Mouse (Mus musculus) c-Kit-positive CD71-positive TER-119-negative erythroid progenitor cells, embryonic 14.5 days (primary cell): ENCODE measurements around the gene Tfam.

Source experiments
- DNase-seq: peaks from one replicate; pipeline ENCODE4 v3.0.0-alpha.2; 2013; ENCODE audit warnings: low read depth

Tfam gene

DNA sequence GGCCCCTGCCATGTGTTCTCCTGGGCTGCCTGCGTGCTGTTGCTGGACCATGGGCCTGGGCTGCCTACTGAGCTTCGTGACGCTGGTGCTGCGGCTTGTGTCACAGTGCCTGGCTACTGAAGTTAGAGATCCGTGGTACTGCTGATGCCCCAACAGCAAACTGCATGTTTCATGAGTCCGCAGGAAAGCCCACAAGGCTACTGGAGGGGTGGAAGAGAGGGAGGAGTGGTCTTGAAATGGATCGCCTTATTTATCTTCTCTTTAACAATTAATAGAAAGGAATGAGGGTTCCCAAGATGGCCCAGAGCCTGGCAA lies at the start of gene Tfam:
Tfam (minus strand) TSS at position 41 of the 315 bp plus-strand sequence.
- DNase-seq, result no peak

- no peak for DNase-seq
These were observed 47.1 kb upstream of the Tfam start, which contains the start of gene Ube2d1 for GRCm38 (mm10) chr10:71285126-71285580. TSS of gene Ube2d1 (minus strand) at chr10:71285262.

- no peak for DNase-seq
These were observed 46.5 kb upstream of the Tfam start for GRCm38 (mm10) chr10:71284511-71285125.

DNA sequence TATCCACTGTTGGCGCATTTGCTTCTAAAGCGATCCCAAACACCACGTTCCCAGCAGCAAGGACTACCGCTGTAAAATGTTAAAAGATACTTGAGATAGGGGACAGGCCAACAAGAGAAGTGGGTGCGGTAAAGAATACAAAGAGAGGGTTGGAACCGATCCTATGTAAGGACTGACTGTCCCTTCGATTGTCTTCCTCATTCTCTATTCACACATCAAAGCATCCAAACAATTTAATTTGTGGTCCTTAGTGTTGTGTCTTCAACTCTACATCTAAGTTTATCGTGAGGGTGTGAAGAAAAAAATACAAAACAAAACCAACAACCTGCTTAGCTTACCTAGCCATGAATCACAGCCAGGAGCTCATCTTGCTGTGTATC lies 46.0 kb upstream of the Tfam start:
- DNase-seq, result no peak

DNA sequence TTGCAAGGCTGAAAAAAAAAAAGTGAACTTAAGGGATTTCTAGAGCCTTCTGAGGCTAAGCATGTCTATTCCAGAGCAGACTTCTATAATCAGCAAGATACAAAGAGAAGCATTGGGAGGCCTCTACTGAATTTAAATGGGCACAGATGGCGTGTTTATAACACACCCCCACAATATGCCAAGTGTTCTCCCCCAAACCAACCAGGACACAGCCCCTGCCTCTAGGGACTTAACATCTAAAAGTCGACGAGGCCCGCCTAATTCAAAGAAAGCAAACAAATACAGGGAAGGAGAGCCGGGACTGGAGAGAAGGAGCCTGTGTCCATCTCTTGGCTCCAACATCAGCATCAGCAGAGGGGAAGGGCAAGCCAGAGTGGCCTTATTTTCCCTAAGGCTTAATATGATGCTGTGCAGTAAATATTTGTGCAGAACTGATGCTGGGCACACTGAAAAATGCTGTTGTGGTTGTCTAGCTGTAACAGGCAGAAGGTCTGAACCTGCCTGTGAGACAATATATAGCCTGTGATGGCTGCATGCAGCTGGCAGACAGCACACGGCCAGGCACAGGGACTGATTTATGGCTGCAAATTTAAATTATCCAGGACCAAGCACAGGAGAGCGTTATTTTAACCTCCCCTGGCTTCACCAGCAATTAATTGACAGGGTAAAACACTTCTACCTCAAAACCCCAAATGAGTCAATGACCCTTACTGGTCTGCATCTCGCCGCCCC lies 35.1 kb upstream of the Tfam start:
- DNase-seq, result no peak

GRCm38 (mm10) chr10:71267973-71268372 lies 29.9 kb upstream of the Tfam start:
- DNase-seq, result no peak

DNA sequence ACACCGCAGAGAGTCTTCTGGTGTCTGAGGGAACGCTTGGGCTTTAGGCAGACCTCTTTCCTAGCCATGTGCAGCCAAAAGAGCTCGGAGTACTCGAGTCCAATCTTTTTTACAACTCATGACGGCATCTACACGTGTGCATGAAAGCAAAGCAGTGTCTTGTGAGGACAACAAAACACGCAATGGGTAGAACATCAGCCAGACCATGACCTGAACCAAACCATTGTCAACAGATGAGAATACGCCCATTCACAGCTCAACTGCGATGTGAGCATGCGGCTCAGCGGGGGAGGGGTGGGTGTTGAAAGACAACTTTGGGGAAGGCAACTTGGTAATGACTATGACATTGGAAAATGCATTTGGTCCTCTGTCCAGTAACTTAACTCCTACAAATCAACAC lies 29.4 kb upstream of the Tfam start:
- DNase-seq, result no peak

GRCm38 (mm10) chr10:71265067-71265466 lies 27.0 kb upstream of the Tfam start:
- DNase-seq, result no peak

GRCm38 (mm10) chr10:71261637-71262036 lies 23.6 kb upstream of the Tfam start:
- no peak for DNase-seq

- DNase-seq, result no peak
These were observed 20.9 kb upstream of the Tfam start for GRCm38 (mm10) chr10:71258943-71259342.

GRCm38 (mm10) chr10:71258516-71258915 lies 20.4 kb upstream of the Tfam start:
- no peak for DNase-seq

GRCm38 (mm10) chr10:71253147-71253546 lies 15.1 kb upstream of the Tfam start:
- DNase-seq, result no peak

DNA sequence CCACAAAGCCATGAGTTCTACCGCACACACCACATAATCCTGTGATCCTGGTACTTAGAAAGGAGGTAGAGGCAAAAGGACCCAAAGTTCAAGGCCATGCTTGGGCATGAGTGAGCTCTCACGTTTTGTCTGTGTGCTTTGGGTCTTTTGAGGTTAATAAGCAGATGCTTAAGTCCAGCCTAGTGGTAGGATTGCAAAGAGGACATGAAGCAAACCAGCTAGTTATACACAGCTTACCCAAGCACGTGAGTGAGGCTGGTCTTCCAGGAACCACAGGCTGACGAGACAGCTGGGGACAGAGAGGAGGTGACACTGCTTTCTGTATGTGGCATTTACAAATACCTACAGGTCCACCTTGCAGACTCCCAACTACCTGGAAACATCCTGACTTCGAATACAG lies 14.3 kb upstream of the Tfam start:
- no peak for DNase-seq

DNA sequence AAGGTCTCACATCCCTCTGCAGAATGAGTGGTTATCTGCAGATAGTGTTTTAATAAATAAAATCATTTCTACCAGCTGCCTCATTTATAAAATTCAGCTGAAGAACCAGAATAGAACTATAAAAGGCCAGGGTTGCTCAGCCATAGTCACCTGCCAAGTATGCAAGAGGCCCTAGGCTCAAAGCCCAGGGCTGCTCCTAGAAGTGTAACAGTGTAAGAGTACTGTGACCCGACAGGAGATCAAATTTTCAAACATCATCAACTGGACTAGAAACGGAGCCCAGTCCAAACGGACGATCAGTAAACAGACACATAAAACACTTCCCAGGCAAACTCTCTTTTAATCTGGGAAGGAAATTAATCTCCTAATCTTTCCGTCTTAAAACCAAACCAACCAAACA lies 13.8 kb upstream of the Tfam start:
- no peak for DNase-seq

DNA sequence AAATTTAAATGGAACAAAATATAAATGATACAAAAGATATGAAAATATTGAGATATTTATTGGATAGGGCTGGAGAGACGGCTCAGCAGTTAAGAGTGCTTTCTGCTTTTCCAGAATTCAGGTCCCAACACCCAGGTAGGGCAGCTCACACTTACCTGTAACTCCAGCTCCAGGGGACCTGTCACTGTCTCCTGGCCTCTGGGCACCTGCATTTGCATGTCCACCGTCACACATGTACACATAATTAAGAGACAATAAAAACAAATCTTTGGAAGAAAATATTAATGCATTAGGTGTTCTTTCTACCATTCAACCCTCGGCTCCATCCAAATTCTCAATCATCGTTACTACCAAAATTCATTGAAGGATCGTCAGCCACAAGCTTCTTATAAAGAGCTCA lies 13.2 kb upstream of the Tfam start:
- no peak for DNase-seq

DNA sequence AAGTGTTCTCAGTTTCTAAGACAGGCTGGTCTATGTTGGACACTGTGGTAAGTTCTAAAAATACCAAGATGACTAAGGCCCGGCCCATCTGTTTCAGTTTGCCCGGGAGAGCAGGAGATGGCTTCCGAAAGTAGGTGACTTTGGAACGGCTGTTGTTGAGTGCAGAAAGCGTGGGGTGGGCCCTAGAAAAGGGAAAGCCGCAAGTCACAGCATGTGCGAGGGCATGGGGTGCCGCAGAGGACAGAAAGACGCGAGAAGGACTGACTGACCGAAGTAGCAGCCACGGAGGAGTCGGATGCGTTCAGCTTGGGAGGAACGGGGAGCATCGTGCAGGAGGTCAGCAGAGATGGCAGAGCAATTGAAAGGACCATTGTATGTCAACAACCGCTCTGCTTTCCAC lies 12.4 kb upstream of the Tfam start:
- no peak for DNase-seq

- no peak for DNase-seq
These were observed 11.2 kb upstream of the Tfam start for GRCm38 (mm10) chr10:71249086-71249880.

DNA sequence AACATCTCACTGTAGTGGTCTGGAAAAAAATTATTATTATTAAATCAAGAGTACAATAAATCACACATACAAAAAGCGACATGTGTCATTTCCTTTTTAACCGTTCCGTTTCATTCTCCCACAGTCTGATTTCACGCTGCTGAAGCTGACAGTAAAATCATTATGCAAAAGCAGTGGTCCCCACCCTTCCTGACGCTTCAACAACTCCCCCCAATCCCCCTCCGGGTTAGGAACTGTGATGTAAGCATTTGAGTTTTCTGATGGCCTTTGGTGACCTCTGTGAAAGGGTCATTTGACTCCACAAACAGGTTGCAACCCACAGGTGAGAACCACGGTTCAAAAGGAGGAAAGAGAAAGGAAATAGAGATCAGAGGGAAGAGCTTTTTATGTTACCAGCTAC lies 8.9 kb upstream of the Tfam start:
- no peak for DNase-seq

DNA sequence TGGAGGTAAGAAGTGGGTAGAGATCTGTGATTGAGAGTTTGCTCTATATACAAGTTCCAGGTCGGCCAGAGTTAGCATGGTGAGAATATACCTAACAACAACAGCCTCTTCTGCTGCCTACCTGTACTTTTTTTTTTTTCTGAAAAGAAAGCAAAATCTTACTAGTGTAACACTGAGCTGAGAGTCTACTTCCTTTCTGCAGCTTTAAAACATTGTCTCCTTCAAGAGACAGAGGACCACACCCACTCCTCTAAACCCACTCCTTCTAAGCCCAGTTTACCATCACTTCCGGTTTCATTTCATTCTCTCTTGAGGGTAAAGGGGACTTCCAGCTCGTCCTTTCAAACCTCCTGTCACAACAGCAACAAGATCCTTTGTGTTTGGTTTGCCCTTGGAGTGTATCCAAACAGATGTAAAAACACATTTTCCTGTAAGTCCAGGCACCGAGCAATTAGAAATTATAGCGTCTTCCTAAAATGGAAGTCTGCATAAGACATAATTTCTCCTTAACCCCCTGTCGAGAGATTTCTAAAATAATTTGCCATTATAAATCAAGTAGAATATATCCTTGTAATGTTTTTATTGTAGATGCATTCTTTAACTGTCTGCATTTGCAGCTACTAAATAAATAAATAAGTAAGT lies 1.5 kb upstream of the Tfam start:
- no peak for DNase-seq

DNA sequence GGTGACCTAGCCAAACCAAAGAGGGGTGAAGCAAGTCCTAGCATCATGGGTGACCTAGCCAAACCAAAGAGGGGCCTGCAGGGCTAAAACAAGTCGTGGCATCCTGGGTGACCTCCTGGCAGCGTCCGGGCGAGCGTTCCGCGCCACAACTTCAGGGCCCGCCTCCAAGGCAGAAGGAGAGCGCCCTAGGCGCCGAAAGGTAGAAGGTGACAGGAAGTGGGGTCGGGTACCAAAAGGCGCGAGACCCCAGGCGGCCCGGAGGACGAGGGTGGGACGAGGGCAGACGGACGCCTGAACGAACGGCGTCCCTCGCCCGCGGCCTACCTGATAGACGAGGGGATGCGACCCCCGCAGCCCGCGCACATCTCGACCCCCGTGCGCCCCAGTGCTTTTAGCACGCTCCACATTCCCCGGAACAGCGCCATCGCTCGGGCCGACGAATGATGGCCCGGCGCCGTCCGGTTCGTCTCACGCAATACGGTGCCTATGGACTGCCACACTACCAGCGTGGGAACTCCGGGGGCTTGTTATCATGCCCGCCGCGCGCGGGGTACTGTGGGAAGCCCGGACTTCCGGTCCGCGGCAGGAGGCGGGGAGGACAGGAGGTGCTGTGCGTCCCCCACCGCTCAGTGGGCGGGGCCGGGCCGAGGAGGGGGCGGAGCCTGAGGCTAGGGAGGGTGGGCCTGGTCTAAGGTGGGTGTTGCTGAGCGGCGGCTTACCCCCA lies 402 bp downstream of the Tfam start:
- peak; percentile 88 for DNase-seq

DNA sequence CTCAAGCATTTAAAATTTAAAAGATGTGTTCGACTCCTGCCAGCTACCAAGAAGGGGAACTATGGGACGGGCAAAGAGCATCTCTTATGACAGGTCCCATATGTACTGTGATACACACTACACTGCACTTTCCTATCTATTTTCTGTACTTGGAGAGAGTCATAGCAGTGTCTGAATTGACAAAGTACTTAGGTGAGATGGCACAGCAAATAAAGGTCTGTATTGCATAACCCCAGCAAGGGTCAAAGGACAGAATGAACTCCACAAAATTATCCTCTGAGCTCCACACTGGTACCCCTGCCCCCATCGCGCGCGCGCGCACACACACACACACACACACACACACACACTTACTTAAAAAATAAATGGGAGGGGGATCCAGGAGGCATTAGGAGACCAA lies 4.0 kb downstream of the Tfam start:
- DNase-seq, result no peak

- DNase-seq, result peak; percentile 48
These were observed 12.2 kb downstream of the Tfam start for GRCm38 (mm10) chr10:71225894-71226293.
